Mouse (Mus musculus) kidney, adult 2 months (tissue): ENCODE results near the gene Gsap.

Experiments used
- CTCF ChIP-seq: fragments of 200-500 bp; conservative IDR thresholded peaks from 2 replicates; pipeline ENCODE4 v1.5.1; 2011; ENCODE audit warnings: low read depth, mild to moderate bottlenecking, control low read depth, low read length, moderate library complexity, mixed read lengths; ENCODE audit not compliant: insufficient read depth, insufficient read length
- POLR2A ChIP-seq: fragments of 200-500 bp; IDR thresholded peaks from one replicate; pipeline ENCODE4 v1.6.1; 2011; ENCODE audit warnings: low read depth, low read length, control low read depth

GRCm38 (mm10) chr5:21170898-21171297 lies 15.2 kb upstream of the Gsap start:
- no peak for TF ChIP-seq CTCF
- no peak for TF ChIP-seq POLR2A
